Mouse (Mus musculus): ENCODE measurements around the gene Olfr90. TPM values are rescaled to one million over a fixed set of nuclear protein-coding genes. Genes with fewer than 3 reads are reported as not detected.

Gene Olfr90
- total and polyA plus RNA-seq, 3 experiments = not detected

GRCm38 (mm10) chr17:37075766-37076165, 12.5 kb downstream of the Olfr90 start:
- Histone ChIP-seq H3K9ac (ENCODE audit: insufficient read depth, low read depth) (no peak overlapping the region), H3K4me1 (ENCODE audit: control insufficient read depth in 1 of 2, insufficient read depth in 2 of 2) (peaks cover 0 to 8% of the 10 kb centered on the region in 2 experiments; a peak in 1 of 4 replicates), H3K9me3 (replicated peaks; ENCODE audit: low read length) (no peaks in the 10 kb centered on the region), H3K27me3 (replicated peaks) (no peaks in the 10 kb centered on the region), H3K4me2 (ENCODE audit: insufficient read depth, low read depth, poor library complexity, severe bottlenecking) (no peak overlapping the region), H3K4me3 (replicated peaks in 1 of 3; ENCODE audit: low read depth in 2 of 3, low read length in 2 of 3, poor library complexity in 1 of 3) (no peak overlapping the region), H3K36me3 (replicated peaks in 1 of 2; ENCODE audit: control insufficient read depth in 1 of 2, insufficient read depth in 1 of 2, low read length in 1 of 2) (peaks cover 18 to 58% of the 10 kb centered on the region in 2 experiments), H3K27ac (ENCODE audit: insufficient read depth, low read depth) (no peak overlapping the region), H3K79me2 (replicated peaks; ENCODE audit: control insufficient read depth, extremely low read depth, insufficient read depth, poor library complexity, severe bottlenecking) (no peaks in the 10 kb centered on the region)
- TF ChIP-seq ETS1 (conservative IDR thresholded peaks at IDR 0.05; ENCODE audit: low read depth, low read length) = no peak
- TF ChIP-seq MXI1 (IDR thresholded peaks at IDR 0.05; ENCODE audit: low read depth, low read length) = no peak
- no peak for TF ChIP-seq POLR2A (IDR thresholded peaks at IDR 0.05; ENCODE audit: low read depth, low read length)
- TF ChIP-seq MAFK (IDR thresholded peaks at IDR 0.05; ENCODE audit: insufficient replicate concordance, low read length) = no peak
- no peak for TF ChIP-seq CHD1 (IDR thresholded peaks at IDR 0.05; ENCODE audit: low read depth, low read length)
- no peak for TF ChIP-seq JUND (conservative IDR thresholded peaks at IDR 0.05; ENCODE audit: low read depth, low read length)
- TF ChIP-seq MAX (IDR thresholded peaks at IDR 0.05; ENCODE audit: low read length) = no peak
- TF ChIP-seq GABPA (IDR thresholded peaks at IDR 0.05; ENCODE audit: insufficient replicate concordance, low read depth, low read length) = no peak
- no peak for TF ChIP-seq E2F4 (IDR thresholded peaks at IDR 0.05; ENCODE audit: insufficient replicate concordance, low read depth, low read length)
- no peak for TF ChIP-seq NRF1 (IDR thresholded peaks at IDR 0.05; ENCODE audit: low read depth, low read length)
- TF ChIP-seq SIN3A (IDR thresholded peaks at IDR 0.05; ENCODE audit: low read length) = no peak
- TF ChIP-seq MYC (IDR thresholded peaks at IDR 0.05; ENCODE audit: low read depth, low read length) = no peak
- TF ChIP-seq NELFE (IDR thresholded peaks at IDR 0.05; ENCODE audit: low read depth, low read length) = no peak
- TF ChIP-seq ZNF384 (IDR thresholded peaks at IDR 0.05; ENCODE audit: low read depth, low read length) = no peak
- no peak for TF ChIP-seq SMC3 (IDR thresholded peaks at IDR 0.05; ENCODE audit: low read depth, low read length)
- no peak for TF ChIP-seq POLR2AphosphoS2 (IDR thresholded peaks at IDR 0.05; ENCODE audit: low read depth, low read length)
- no peak for TF ChIP-seq UBTF (IDR thresholded peaks at IDR 0.05; ENCODE audit: low read depth, low read length)
- TF ChIP-seq USF2 (conservative IDR thresholded peaks at IDR 0.05; ENCODE audit: low read depth, low read length) = no peak
- no peak for TF ChIP-seq ZC3H11A (IDR thresholded peaks at IDR 0.05; ENCODE audit: low read depth, low read length)
- dilution Hi-C loops (cut with MboI; ENCODE audit: extremely low pct_ligation_motif_present, extremely low pct_unique_long_range_greater_than_20kb, low sequenced_read_pairs) (no loop called here), in situ Hi-C loops (cut with MboI; ENCODE audit: low pct_ligation_motif_present, low pct_unique_long_range_greater_than_20kb, low sequenced_read_pairs) (loop anchor here (5.0 kb wide), 1 partner anchor 127 kb away; the partner anchor contains the start of gene Olfr94)
- DNase-seq (ENCODE audit: extremely low read depth) = no peak

- dilution Hi-C loops (cut with MboI; ENCODE audit: extremely low pct_ligation_motif_present, extremely low pct_unique_long_range_greater_than_20kb, low sequenced_read_pairs) (no loop called here), in situ Hi-C loops (cut with MboI; ENCODE audit: low pct_ligation_motif_present, low pct_unique_long_range_greater_than_20kb, low sequenced_read_pairs) (loop anchor here (5.0 kb wide), 1 partner anchor 127 kb away; the partner anchor contains the start of gene Olfr94)
- TF ChIP-seq MAFK (IDR thresholded peaks at IDR 0.05; ENCODE audit: insufficient replicate concordance, low read length) (no peak), ETS1 (conservative IDR thresholded peaks at IDR 0.05; ENCODE audit: low read depth, low read length) (no peak), CTCF (conservative IDR thresholded peaks at IDR 0.05 in 1 of 2, IDR thresholded peaks at IDR 0.05 in 1 of 2; ENCODE audit: low read depth in 2 of 2, low read length in 2 of 2) (no peak), TCF12 (IDR thresholded peaks at IDR 0.05; ENCODE audit: low read depth, low read length) (no peak), ZNF384 (IDR thresholded peaks at IDR 0.05; ENCODE audit: low read depth, low read length) (no peak), UBTF (IDR thresholded peaks at IDR 0.05; ENCODE audit: low read depth, low read length) (no peak), MEF2A (IDR thresholded peaks at IDR 0.05; ENCODE audit: borderline replicate concordance, low read depth, low read length) (no peak), MYC (IDR thresholded peaks at IDR 0.05; ENCODE audit: low read depth, low read length) (no peak), USF1 (IDR thresholded peaks at IDR 0.05; ENCODE audit: low read depth, low read length) (no peak), MXI1 (IDR thresholded peaks at IDR 0.05; ENCODE audit: low read depth, low read length) (no peak), RAD21 (IDR thresholded peaks at IDR 0.05; ENCODE audit: low read depth, low read length) (no peak), BHLHE40 (IDR thresholded peaks at IDR 0.05; ENCODE audit: low read depth, low read length) (no peak), MAX (IDR thresholded peaks at IDR 0.05; ENCODE audit: low read length) (no peak), SIN3A (IDR thresholded peaks at IDR 0.05; ENCODE audit: low read length) (no peak), EP300 (IDR thresholded peaks at IDR 0.05; ENCODE audit: low read length) (no peak), CHD2 (IDR thresholded peaks at IDR 0.05; ENCODE audit: low read length) (no peak), CHD1 (IDR thresholded peaks at IDR 0.05; ENCODE audit: low read depth, low read length) (no peak), ELF1 (IDR thresholded peaks at IDR 0.05; ENCODE audit: low read depth, low read length) (no peak), RCOR1 (conservative IDR thresholded peaks at IDR 0.05; ENCODE audit: low read depth, low read length) (no peak), POLR2A (IDR thresholded peaks at IDR 0.05; ENCODE audit: low read depth, low read length) (no peak)
- Histone ChIP-seq H3K79me2 (replicated peaks; ENCODE audit: control insufficient read depth, extremely low read depth, insufficient read depth, poor library complexity, severe bottlenecking) (no peaks in the 10 kb centered on the region), H3K27ac (ENCODE audit: insufficient read depth, low read depth) (no peak overlapping the region), H3K36me3 (replicated peaks in 1 of 2; ENCODE audit: control insufficient read depth in 1 of 2, insufficient read depth in 1 of 2, low read length in 1 of 2) (peaks cover 18 to 64% of the 10 kb centered on the region in 2 experiments), H3K4me3 (replicated peaks in 1 of 3; ENCODE audit: low read depth in 2 of 3, low read length in 2 of 3, poor library complexity in 1 of 3) (no peak overlapping the region), H3K9ac (ENCODE audit: insufficient read depth, low read depth) (no peak overlapping the region), H3K27me3 (replicated peaks) (no peaks in the 10 kb centered on the region), H3K4me1 (ENCODE audit: control insufficient read depth in 1 of 2, insufficient read depth in 2 of 2) (peaks cover 0 to 8% of the 10 kb centered on the region in 2 experiments; a peak in 1 of 4 replicates), H3K4me2 (ENCODE audit: insufficient read depth, low read depth, poor library complexity, severe bottlenecking) (no peak overlapping the region), H3K9me3 (replicated peaks; ENCODE audit: low read length) (no peaks in the 10 kb centered on the region)
- no peak for DNase-seq (ENCODE audit: extremely low read depth)
These were observed 13.1 kb downstream of the Olfr90 start for GRCm38 (mm10) chr17:37075181-37075580.
